Mouse (Mus musculus): Measurements from ENCODE around the gene Espn. TPM values are rescaled to one million over a fixed set of nuclear protein-coding genes. Genes with fewer than 3 reads are reported as not detected.
A peak's percentile ranks its signal among the peaks of the same experiment; 100 is the strongest.

The Espn gene
- total RNA-seq, 2 experiments from 2014 or later: 0.27 to 0.43 TPM

DNA sequence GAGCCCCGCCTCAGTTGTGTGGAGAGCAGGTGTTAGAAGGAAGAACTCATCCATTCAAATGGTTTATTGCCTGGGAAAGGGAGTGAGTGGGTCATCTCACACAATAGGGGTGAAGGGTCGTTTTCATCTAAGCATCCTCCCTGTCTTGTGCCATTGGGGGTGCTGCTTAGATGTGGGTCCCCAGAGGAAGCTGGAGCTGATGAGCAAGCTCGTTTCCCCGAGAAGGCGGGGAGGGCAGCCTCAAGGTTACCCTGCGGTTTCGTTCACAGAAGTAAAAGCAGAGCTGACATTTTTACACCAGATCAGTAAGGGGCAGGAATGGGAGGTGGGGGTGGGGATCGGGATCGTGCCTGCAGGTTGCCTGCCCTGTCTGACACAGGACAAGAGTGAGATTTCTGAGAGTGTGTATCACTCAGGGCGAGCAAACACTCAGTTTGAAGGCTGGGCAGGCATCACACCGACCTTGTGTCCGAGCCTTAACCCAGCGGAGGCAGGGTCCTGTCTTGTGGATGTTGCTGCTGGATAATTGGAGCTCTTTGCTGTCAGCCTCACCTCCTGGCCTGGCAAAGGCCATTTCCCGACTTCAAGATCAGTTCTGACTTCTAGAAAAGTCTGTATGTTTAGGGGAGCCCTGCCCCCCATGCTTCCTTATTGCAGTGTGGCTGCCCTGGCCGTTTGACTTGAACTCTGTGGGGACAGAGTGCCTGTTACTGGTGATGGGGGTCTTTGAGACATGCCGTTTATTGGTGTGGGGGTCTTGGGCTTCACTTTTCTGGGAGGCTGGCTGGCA, 26.9 kb upstream of the Espn start:
- intact Hi-C loops (cut with DNase I): no loop called here

DNA sequence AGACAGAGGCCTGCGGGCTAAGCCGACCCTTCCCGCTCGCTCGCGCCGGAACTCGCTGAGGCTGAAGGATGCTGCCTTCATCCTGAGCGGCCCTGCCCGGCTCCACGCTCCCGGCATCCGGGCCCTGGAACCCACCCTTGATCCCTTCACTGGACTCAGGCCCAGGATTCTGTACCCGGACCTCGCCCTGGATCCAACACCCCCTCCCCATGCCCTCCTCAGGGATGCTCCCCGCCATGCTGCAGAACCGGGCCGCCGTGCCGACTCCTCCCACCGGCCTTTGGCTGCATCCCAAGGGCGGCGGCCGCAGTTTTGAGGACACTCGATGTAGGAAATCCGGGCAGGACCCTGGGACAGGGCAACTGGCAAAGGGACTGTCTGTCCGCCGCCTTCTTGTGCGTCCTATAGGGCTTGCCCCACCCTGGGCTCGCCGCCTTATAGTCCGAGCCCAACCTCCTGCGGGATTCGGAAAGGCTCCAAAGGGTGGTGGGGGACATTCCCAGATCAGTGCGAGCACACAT, 26.2 kb upstream of the Espn start:
- intact Hi-C loops (cut with DNase I): no loop called here
- DNase-seq: peak in 1 of 2 experiments; percentile 24

More for the DNA sequence above, 26.9 kb upstream of the Espn start:
- DNase-seq: peak in 1 of 2 experiments; percentile 10

DNA sequence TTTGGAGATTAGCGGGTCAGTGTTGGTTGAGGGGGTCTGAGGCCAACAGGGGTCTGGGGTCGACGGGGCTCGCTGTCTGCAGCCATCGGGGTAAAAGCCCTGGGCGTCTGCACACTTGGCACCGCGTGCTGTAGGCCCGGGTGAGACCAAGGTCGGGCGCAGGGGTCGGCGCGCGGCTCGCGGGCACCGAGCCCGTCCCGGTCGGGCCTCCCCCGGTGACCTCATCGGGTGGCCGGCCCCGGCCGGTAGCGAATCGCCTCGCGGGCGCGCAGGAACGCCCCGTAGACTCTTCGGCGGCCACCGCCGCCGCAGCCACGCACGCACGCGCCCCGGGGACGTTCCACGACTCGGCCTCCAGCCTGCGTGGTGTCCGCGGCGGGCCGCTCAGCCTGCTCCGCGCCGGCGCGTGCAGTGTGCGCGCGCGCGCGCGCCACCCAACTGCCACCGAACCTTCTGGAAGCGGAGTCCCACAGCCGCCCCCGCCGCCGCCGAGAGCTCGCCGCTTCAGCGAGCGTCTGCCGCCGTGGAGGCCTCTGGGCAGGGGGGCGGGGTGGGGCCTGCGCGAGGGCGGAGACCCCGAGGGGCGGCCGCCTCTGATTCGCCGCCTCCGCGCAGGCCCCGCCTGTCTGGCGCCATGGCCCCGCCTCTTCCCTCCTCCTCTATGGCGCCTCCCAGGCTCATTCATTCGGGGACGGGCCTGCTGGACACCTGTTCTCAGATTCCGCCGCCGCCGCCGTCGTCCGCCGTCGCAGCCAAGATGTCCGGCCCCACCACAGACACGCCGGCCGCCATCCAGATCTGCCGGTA, 25.6 kb upstream of the Espn start, which contains the start of gene Acot7:
Gene Acot7 (plus strand): TSS at position 598 of the 807 bp plus-strand sequence.
- intact Hi-C loops (cut with DNase I): no loop called here
- peak; percentile 78 to 88 for DNase-seq

DNA sequence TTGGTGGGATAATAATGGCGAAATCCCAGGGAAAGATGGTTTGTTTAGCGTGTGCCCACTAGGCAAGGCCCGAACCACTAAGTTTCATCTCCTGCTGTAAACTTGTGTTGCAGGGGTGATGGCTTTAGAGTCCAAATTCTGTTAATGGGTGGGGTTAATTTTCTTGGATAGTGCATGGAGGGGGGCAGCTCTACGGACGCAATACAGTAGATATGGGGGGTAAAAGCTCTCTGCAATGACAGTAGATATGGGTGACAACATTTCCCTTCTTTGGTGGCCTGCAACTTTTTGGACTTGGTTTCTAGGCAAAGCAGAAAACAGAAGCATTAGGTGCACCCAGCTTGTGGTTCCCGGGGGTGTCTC, 25.0 kb upstream of the Espn start:
- DNase-seq: peak in 1 of 2 experiments; percentile 4
- intact Hi-C loops (cut with DNase I): no loop called here

DNA sequence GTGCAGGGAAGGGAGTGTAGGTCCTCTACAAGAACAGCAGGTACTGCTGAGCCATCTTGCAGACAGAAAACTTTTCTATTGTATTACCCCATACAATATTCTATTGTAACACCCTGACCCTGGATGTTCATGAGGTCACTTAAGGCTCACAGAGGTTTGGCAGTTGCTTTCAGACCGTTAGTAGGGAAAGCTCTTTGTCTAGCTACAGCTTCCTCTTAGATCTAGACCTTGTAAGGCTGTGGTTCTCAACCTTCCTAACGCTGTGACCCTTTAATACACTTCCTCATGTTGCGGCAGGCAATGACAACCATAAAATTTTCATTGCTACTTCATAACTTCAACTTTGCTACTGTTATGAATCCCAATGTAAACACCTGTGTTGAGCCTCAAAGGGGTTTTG, 24.5 kb upstream of the Espn start:
- DNase-seq: no peak
- intact Hi-C loops (cut with DNase I): no loop called here

DNA sequence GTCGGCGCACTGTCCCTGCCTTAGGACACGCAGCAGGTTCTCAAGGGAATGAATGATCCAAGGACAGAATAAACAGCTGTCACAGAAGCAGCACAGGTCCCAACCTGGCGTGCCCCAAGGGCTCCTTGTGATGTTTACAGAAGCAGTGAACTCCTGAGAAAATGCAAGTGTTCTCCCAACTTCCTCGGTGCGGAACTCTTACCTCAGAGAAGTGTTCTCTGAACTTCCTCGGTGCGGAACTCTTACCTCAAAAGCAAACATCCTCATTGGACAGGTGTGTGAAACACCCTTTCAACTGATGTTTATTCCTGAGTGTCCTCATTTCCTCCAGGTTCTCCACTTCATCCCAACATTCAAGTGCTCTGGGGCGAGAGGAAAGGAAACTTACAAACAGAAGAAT, 21.8 kb upstream of the Espn start:
- no peak for DNase-seq
- intact Hi-C loops (cut with DNase I): loop anchor here (1.0 to 2.0 kb wide), 2 partner anchors 40 to 109 kb away; no protein-coding TSS in a partner anchor

DNA sequence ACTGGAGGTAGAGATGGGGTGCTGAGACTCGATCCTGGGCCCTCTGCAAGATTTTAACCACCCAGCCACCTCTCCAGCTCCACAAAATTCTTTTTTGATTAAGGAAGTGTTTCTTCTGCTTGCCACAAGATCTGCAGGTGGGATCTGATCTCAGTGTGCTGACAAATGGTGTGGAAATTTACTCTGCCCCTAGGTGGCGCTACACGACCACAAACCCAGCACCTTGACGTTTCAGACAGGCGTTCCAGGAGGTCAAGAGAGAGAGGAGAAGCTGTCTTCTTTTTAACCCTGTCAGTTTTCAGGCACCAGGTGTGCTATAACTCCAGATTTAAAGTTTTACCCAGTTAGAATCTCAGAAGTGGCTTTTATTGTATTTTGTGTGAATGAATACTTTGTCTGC, 20.9 kb upstream of the Espn start:
- intact Hi-C loops (cut with DNase I): loop anchor here (1.0 to 2.0 kb wide), 2 partner anchors 41 to 110 kb away; no protein-coding TSS in a partner anchor

DNA sequence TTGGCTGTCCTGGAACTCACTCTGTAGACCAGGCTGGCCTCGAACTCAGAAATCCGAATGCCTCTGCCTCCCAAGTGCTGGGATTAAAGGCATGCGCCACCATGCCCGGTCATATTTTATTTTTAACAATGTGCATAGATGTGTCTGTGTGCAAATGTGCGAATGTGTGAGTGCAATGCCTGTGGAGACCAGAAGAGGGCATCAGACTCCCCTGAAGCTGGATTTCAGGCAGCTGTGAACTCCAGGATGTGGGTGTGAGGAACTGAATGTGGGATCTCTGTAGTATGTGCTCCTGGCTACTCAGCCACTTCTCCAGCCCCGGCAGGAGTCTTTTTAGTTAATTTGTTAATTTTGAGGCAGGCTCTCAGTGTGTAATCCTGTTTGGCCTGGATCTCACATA, 19.4 kb upstream of the Espn start:
- no peak for DNase-seq
- intact Hi-C loops (cut with DNase I): no loop called here

More for the DNA sequence above, 20.9 kb upstream of the Espn start:
- peak; percentile 70 for DNase-seq

DNA sequence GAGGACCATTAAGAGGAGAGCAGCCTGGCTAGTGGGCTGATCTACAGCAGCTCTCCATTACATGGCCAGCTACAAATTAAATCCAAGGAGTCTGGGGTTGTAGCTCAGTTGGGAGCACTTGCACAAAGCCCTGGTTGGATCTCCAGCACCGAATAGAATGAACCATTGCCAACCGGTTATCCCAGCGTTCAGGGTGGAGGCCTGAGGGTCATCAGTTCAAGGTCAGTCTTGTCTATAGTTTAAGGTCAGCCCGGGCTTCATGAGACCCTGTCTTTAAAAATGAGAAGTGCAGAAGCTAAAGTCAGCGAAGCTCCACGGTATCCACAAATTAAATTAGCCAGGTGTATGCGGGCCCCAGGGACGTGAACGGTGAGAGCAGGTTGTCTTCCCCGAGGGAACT, 18.1 kb upstream of the Espn start:
- DNase-seq: no peak
- intact Hi-C loops (cut with DNase I): no loop called here

DNA sequence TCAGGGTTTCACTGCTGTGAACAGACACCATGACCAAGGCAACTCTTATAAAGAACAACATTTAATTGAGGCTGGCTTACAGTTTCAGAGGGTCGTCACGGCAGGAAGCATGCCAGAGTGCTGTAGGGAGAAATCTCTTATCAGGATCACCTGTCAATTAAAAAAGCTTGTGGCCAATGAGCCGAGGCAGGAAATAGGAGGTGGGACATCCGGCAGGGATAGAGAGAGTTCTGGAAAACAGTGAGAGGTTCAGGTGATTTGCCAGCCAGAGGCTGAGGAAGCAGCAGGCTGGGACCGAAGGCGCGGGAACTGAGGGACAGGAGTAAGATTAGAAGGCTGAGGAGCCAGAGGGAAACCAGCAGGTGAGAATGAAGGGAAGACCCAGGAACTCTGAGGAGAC, 16.9 kb upstream of the Espn start:
- no peak for DNase-seq
- intact Hi-C loops (cut with DNase I): no loop called here

DNA sequence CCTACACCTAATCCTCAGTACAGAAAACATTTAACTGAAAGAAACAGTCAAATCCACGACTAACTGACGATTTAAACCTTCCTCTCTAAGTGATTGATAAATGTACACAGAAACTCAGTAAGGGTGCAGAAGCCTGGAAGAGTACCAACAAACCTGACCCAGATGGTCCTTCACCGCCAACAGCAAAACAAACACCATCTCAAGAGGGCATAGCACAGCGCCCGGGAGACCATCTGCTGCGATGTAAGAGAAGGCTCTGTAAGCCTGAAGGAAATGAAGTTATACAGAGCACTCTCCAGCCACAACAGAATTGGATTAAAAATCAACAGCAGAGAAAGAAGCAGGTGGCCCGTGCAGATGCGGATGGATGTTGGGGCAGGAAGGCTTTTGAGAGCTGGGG, 15.9 kb upstream of the Espn start:
- intact Hi-C loops (cut with DNase I): no loop called here
- DNase-seq: no peak

DNA sequence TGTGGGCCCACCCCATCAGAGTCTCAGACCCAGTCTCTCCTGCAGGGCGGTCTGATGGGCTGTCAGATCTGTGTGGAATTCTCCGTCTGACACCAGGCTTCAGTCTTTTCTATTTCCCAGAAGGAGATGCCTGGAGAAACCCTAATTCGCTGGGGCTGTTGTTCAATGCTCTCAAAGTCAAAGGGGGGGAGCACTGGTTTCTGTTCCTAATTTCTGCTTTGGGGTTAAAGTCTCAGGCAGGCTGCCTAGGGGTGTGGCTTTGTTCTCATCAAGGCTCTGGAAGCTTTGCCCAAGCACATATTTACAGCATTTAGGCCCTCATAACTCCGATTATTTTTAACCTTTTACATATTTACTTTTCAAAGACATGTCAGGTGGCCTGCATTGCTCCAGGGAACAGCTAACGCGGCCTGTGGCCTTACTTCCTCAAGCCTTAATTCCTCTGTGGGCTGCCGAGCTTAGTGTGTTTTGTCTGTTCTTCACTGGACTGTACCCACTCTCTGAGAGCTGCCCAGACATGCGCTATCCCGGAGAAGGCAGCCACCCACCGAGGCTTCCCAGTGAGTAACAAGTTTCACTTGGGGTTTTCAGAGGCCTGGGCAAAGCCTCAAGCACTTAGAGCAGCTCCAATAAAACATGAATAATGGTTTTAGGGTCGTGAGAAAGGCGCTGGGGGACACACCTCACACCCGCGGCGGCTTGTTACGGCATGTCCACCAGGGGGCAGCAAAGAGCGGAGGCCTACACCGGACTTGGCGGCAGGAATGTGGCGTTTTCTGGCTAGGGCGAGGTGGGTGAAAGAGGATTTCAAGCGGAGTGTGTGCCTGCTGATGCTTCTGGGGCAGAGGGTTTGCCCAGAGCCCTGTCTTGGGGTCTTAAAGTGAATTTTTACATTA, 13.1 kb upstream of the Espn start:
- intact Hi-C loops (cut with DNase I): no loop called here
- DNase-seq: peak; percentile 67 to 71

DNA sequence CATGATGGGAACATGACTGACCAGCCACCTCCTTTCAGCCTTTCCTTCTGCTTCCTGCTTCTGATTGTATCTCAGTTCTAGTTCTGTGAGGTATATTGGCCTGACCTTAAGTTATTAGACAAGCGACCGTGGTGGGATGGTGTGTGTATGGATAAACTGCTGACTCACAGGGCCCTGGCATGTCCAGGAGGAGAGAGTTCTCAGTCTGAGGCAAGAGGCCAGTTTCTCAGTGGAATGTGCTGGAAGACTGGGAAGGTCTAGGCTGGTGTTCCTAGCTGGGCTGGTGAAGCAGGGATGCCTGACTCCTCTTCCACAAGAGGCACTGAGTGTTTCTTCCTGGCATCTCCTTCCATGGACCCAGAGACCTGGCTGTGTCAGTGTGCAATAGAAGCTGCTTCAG, 10.6 kb upstream of the Espn start:
- intact Hi-C loops (cut with DNase I): no loop called here
- no peak for DNase-seq

DNA sequence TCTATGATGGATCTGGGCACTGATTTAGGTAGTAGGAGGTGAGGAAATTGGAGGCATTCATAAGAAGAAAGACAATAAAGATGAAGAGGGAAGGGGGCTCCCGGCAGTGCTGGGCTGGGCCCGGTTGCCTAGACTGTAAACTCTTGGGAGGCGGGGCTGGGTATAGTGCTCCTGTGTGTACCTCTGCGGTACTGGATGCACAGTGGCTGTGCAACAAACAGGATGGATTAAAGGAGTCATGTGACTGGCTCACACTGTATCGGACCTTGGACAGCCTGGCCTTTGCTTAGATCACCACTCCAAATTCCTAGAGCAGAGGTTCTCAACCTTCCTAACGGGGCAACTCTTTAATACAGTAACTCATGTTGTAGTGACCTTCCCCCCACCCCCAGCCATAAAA, 9.4 kb upstream of the Espn start:
- intact Hi-C loops (cut with DNase I): no loop called here

DNA sequence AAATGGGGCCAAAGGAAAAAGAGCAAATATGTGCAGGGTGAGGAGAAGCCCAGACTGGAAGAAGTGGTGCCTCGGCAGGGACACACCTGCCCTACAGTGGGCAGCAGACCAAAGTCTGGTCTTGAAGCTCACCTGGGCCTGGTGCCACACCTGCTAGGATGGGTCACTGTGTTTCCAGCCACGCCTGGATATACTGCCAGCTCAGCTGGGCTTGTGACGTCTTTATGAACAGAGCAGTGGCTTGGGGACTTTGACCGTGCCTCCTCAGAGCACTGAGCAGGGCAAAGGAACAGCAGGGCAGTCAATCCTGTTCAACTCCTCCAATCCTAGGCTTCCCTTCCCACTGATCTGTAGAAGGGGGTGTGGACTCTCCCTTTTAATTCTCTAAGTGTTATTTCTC, 8.6 kb upstream of the Espn start:
- intact Hi-C loops (cut with DNase I): no loop called here
- DNase-seq: no peak

More for the DNA sequence above, 9.4 kb upstream of the Espn start:
- DNase-seq: no peak

DNA sequence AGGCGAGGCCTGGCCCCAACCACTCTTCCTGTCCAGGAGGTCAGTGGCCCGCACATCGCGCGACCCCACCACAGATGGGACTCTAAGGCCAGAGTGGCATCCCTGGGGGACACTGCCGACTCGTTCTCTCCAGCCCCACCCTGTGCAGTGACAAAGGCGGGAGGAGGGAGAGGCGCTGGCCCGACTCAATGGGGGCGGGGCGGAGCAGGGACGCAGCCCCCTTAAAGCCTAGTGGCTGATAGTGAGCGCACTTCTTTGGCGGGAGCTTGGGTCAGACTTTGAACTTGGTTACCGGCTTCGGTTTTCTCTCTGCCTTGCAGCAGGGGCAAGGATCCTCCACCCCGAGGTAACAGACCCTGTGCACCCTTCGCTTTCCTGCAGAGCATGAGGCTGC, 7.1 kb upstream of the Espn start:
- DNase-seq: no peak
- intact Hi-C loops (cut with DNase I): no loop called here

DNA sequence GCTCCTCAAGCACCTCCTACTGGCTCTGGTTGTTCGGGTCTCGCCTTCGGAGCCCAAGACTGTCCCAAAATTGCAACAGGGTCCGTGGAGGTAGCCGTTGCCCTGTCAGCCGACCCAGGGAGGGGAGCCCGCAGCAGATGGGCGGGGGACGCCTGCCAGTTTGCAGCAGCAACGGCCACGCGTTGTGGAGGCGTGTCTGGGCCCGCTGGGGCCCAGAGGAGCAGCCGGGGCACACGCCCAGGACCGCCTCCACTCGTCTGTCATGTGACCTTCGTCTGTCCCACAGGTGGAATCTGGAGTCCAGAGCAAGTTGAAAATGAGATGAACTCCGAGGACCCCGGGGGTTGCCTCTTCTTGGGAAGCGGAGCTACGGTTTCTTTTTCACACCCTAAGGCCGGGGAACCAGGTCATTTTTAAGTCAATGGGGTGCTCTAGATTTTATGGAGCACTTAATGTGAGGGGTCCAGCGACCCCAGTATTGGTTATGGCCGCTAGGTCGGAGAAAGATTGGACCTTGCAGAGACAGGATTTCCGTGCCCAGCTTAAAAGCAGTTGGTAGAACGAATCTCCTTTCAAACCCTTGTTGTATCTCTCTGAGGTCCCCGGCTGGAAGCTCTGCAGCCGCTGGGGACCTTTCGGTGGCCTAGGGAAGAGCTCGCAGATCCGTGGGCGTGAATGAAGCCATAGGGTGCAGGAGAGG, 6.6 kb upstream of the Espn start, which contains the start of gene Hes2:
Gene Hes2 (plus strand): TSS at position 283 of the 700 bp plus-strand sequence.
- no peak for DNase-seq
- intact Hi-C loops (cut with DNase I): no loop called here

DNA sequence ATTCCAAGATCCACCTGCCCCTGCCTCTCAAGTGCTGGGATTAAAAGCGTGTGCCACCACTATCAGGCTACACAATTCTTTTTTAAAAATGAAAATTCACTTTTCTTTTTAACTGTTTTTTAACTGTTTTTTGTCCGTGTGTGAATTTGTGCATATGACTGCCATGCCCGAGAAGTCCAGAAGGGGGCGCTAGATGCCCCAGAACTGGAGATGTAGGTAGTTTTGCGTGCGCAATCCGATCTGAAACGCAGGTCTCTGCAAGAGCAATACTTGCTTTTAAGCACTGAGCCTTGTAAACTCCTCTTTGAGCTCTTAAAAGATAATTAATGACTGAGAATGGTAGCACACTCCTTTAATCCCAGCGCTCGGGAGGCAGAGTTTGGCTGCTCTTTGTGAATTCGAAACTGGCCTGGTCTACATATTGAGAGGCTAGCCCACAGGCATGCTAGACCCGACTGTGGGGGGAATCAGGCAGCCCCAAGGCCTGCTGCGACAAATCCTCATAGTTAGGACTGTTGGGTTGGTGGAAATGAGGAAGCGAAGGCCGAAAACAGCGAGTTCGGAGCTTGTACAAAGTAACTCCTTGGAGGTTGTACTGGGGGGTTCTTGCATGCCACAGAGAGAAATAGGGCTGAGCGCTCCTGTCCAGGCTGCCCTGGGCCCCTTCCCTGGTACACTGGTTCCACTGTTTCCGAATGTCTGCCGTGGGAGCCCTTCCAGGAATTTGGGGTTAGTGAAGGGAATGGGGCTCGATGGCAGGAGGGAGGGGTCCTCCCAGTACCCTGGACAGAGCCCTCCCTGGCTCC, 5.8 kb upstream of the Espn start:
- no peak for DNase-seq
- intact Hi-C loops (cut with DNase I): no loop called here

DNA sequence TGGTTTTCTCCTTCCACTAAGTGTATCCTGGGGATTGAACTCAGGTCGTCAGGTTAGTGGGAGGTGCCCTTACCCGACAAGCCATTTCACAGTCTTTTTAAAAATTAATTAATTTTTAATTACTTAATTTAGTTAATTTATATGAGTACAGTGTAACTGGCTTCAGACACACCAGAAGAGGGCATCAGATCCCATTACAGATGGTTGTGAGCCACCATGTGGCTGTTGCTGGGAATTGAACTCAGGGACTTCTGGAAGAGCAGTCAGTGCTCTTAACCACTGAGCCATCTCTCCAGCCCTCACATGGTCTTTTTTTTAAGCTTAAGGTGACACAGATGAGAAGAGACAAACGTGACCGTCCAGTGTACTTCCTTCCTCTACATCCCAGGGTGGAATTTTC, 2.8 kb upstream of the Espn start:
- no peak for DNase-seq
- intact Hi-C loops (cut with DNase I): no loop called here

All from gastrocnemius, postnatal 36 days (tissue).